Mouse (Mus musculus) lung, postnatal 0 days (tissue): ENCODE data around the gene Stat1. TPM values are rescaled to one million over a fixed set of nuclear protein-coding genes. Genes with fewer than 3 reads are reported as not detected.

ENCODE experiments used
- ATAC-seq: fragments of 200-750 bp; cut with Nextera tagmentation; 2 replicates; pipeline ENCODE4 v1.8.0; 2017; ENCODE audit warnings: moderate library complexity
- DNase-seq: peaks from one replicate; pipeline ENCODE4 v3.0.0-alpha.2; 2016; ENCODE audit warnings: low spot score
- H3K27ac ChIP-seq: fragments of 300-500 bp; sonication (generic); 2 replicates; pipeline ENCODE4 v1.5.1; 2014; ENCODE audit warnings: antibody characterized with exemption, mild to moderate bottlenecking, low read length, mixed read lengths
- H3K27me3 ChIP-seq: fragments of 300-500 bp; sonication (generic); replicated peaks from 2 replicates; pipeline ENCODE4 v1.6.1; 2014; ENCODE audit warnings: low read length, mixed read lengths; ENCODE audit not compliant: insufficient read depth
- H3K36me3 ChIP-seq: fragments of 300-500 bp; sonication (generic); 2 replicates; pipeline ENCODE4 v1.6.1; 2014; ENCODE audit warnings: low read length, mixed read lengths; ENCODE audit not compliant: insufficient read depth
- H3K4me1 ChIP-seq: fragments of 300-500 bp; sonication (generic); 2 replicates; pipeline ENCODE4 v1.6.1; 2014; ENCODE audit warnings: antibody characterized with exemption, low read depth, low read length, mixed read lengths; ENCODE audit not compliant: insufficient read depth
- H3K4me2 ChIP-seq: fragments of 300-500 bp; sonication (generic); replicated peaks from 2 replicates; pipeline ENCODE4 v1.6.1; 2014; ENCODE audit warnings: low read depth, mild to moderate bottlenecking, low read length, moderate library complexity, mixed read lengths
- H3K4me3 ChIP-seq: fragments of 300-500 bp; sonication (generic); 2 replicates; pipeline ENCODE4 v1.5.1; 2014; ENCODE audit warnings: low read depth, low read length
- H3K9ac ChIP-seq: fragments of 300-500 bp; sonication (generic); replicated peaks from 2 replicates; pipeline ENCODE4 v1.6.1; 2014; ENCODE audit warnings: low read depth, mild to moderate bottlenecking
- H3K9me3 ChIP-seq: fragments of 300-500 bp; sonication (generic); 2 replicates; pipeline ENCODE4 v1.6.1; 2016; ENCODE audit warnings: low read length, mixed read lengths
- CTCF ChIP-seq: IDR thresholded peaks from 2 replicates; pipeline ENCODE4 v1.5.1; 2016; ENCODE audit warnings: antibody characterized with exemption, mild to moderate bottlenecking
- EP300 ChIP-seq: IDR thresholded peaks from 2 replicates; pipeline ENCODE4 v1.6.1; 2016; ENCODE audit warnings: antibody characterized with exemption, mild to moderate bottlenecking, control low read depth
- WGBS: fragments of 180-500 bp; shearing (Covaris S2); extraction: QIAGEN DNeasy Blood & Tissue Kit; methylation state at CpG from one replicate; pipeline ENCODE4 v1.1.7; 2014; 5-methylcytosine and 5-hydroxymethylcytosine counted together
- polyA plus RNA-seq: library from polyadenylated mRNA; unstranded; fragments of >200 nt; fragmentation: Nextera tagmentation; extraction: Ambion mirVana; gene quantifications from 2 replicates; pipeline ENCODE4 v1.2.1, GENCODE M21; 2015

The Stat1 gene
- polyA plus RNA-seq, 1 experiment from 2014 or later = 36.3 TPM

GRCm38 (mm10) chr1:52113067-52113665 is 6.1 kb upstream of the Stat1 start:
- ATAC-seq = peak; percentile 2; the same call in 1 of the 2 replicates
- no peak for TF ChIP-seq EP300
- no peak for TF ChIP-seq CTCF
- Histone ChIP-seq H3K9ac (peak overlapping the region; percentile 48), H3K27ac (peak overlapping the region; percentile 82), H3K4me3 (peak overlapping the region; percentile 37), H3K9me3 (no peaks in the 10 kb centered on the region), H3K4me2 (peak overlapping the region; percentile 59), H3K36me3 (no peaks in the 10 kb centered on the region), H3K27me3 (no peaks in the 10 kb centered on the region), H3K4me1 (peaks cover 6% of the 10 kb centered on the region; the same call in 1 of the 2 replicates)
- 17% methylated on average over 7 of the region's 7 CpGs for WGBS
- DNase-seq = no peak

- Histone ChIP-seq H3K27me3 (no peaks in the 10 kb centered on the region), H3K36me3 (no peaks in the 10 kb centered on the region), H3K4me3 (peak overlapping the region; percentile 37), H3K9ac (peak overlapping the region; percentile 48), H3K9me3 (no peaks in the 10 kb centered on the region), H3K27ac (peak overlapping the region; percentile 82), H3K4me2 (peak overlapping the region; percentile 59), H3K4me1 (peaks cover 6% of the 10 kb centered on the region; the same call in 1 of the 2 replicates)
- ATAC-seq (peak; percentile 98), DNase-seq (peak; percentile 98)
- TF ChIP-seq EP300 = peak; percentile 86; the same call in 1 of the 2 replicates
- peak; percentile 99 for TF ChIP-seq CTCF
- WGBS = under 1% methylated on average over 32 of the region's 32 CpGs
Measured at GRCm38 (mm10) chr1:52113666-52114069, 5.6 kb upstream of the Stat1 start.

- H3K9me3 ChIP-seq = no peaks in the 10 kb centered on the region
- no peak for ATAC-seq
- DNase-seq = no peak
- no peaks in the 10 kb centered on the region for H3K36me3 ChIP-seq
- WGBS = 65% methylated on average over 3 of the region's 3 CpGs
- peaks cover 6% of the 10 kb centered on the region; the same call in 1 of the 2 replicates for H3K4me1 ChIP-seq
- no peak overlapping the region for H3K9ac ChIP-seq
- 0 out of 2 replicates have a peak overlapping the region, but pooled peaks have one; percentile 11 for H3K27ac ChIP-seq
- no peak for TF ChIP-seq EP300
- no peak for TF ChIP-seq CTCF
- H3K4me3 ChIP-seq = no peak overlapping the region
- H3K27me3 ChIP-seq = no peaks in the 10 kb centered on the region
- H3K4me2 ChIP-seq = no peak overlapping the region
Measured at GRCm38 (mm10) chr1:52116441-52116840, 2.8 kb upstream of the Stat1 start.

- no peak overlapping the region for H3K4me3 ChIP-seq
- WGBS = 82% methylated on average over 1 of the region's 1 CpGs
- DNase-seq (no peak), ATAC-seq (no peak)
- H3K9me3 ChIP-seq = no peaks in the 10 kb centered on the region
- H3K4me1 ChIP-seq = peaks cover 6% of the 10 kb centered on the region; the same call in 1 of the 2 replicates
- H3K36me3 ChIP-seq = 0 out of 2 replicates have a peak, but pooled peaks cover under 1% of the 10 kb centered on the region
- H3K27ac ChIP-seq = no peak overlapping the region
- no peaks in the 10 kb centered on the region for H3K27me3 ChIP-seq
- no peak for TF ChIP-seq CTCF
- TF ChIP-seq EP300 = no peak
- no peak overlapping the region for H3K9ac ChIP-seq
- H3K4me2 ChIP-seq = no peak overlapping the region
Measured at GRCm38 (mm10) chr1:52117777-52118176, 1.5 kb upstream of the Stat1 start.

- no peak for DNase-seq
- 1% methylated on average over 19 of the region's 20 CpGs for WGBS
- H3K4me3 ChIP-seq = peak overlapping the region; percentile 95
- H3K9me3 ChIP-seq = no peaks in the 10 kb centered on the region
- TF ChIP-seq EP300 (no peak), CTCF (no peak)
- H3K27ac ChIP-seq = peak overlapping the region; percentile 92
- H3K4me2 ChIP-seq = peak overlapping the region; percentile 83
- H3K9ac ChIP-seq = peak overlapping the region; percentile 81
- no peak for ATAC-seq
- no peaks in the 10 kb centered on the region; the same call in 1 of the 2 replicates for H3K4me1 ChIP-seq
- H3K36me3 ChIP-seq = peaks cover 15% of the 10 kb centered on the region; the same call in 1 of the 2 replicates
- H3K27me3 ChIP-seq = no peaks in the 10 kb centered on the region
Measured at GRCm38 (mm10) chr1:52119691-52120090, 451 bp downstream of the Stat1 start.

GRCm38 (mm10) chr1:52120191-52120590 is 951 bp downstream of the Stat1 start:
- Histone ChIP-seq H3K4me1 (no peaks in the 10 kb centered on the region; the same call in 1 of the 2 replicates), H3K27me3 (no peaks in the 10 kb centered on the region), H3K4me3 (peak overlapping the region; percentile 95), H3K4me2 (peak overlapping the region; percentile 83), H3K36me3 (peaks cover 20% of the 10 kb centered on the region), H3K9me3 (no peaks in the 10 kb centered on the region), H3K27ac (0 out of 2 replicates have a peak overlapping the region, but pooled peaks have one; percentile 92), H3K9ac (peak overlapping the region; percentile 81)
- no peak for TF ChIP-seq EP300
- no peak for TF ChIP-seq CTCF
- DNase-seq (no peak), ATAC-seq (no peak)
- 24% methylated on average over 10 of the region's 10 CpGs for WGBS
